Mouse (Mus musculus) cerebellum, adult (tissue): Measurements from ENCODE around the gene Optc.

Source experiments
- ATAC-seq: cut with Nextera tagmentation; 2 replicates; pipeline ENCODE4 v1.9.2; 2017; ENCODE audit warnings: mild to moderate bottlenecking, moderate library complexity, mixed read lengths; ENCODE audit not compliant: insufficient number of reproducible peaks, low FRiP score, low TSS enrichment

The Optc gene

GRCm38 (mm10) chr1:133884746-133885145, 23.1 kb downstream of the Optc start:
- ATAC-seq, result no peak

GRCm38 (mm10) chr1:133884090-133884489, 23.7 kb downstream of the Optc start:
- ATAC-seq, result no peak

- ATAC-seq, result no peak
Observed at GRCm38 (mm10) chr1:133882283-133883217, 25.2 kb downstream of the Optc start.

- ATAC-seq, result no peak
Observed at GRCm38 (mm10) chr1:133881813-133882212, 26.0 kb downstream of the Optc start.

DNA sequence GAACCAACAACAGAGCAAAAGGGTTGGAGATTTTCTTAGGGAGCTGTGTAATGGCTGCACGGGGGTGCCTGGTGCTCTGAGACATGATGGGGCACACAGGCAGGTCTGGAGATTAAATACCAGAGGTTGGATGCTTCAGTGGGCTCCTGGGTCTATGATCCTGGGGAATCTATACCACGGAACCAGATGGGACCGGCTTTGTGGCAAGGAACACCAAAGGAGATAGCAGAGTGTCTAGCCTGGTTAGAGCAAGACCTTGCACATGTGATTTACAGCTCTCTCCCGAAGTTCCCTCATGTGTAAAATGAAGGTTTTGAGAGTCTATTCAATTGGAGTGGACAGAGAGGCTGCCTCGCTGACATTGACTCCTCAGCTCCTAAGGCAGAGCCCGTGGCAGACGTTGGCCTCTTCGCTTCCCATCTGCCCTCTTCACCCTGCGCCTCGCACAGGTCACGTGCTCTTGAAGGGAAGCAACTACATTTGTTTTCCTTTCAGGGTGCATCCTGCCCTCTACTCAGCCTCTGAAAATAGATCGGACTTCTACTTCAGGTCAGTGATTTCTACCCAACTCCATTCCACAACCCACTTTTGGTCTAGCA, 28.9 kb downstream of the Optc start:
- no peak for ATAC-seq

GRCm38 (mm10) chr1:133876936-133877335, 30.9 kb downstream of the Optc start:
- ATAC-seq, result no peak

DNA sequence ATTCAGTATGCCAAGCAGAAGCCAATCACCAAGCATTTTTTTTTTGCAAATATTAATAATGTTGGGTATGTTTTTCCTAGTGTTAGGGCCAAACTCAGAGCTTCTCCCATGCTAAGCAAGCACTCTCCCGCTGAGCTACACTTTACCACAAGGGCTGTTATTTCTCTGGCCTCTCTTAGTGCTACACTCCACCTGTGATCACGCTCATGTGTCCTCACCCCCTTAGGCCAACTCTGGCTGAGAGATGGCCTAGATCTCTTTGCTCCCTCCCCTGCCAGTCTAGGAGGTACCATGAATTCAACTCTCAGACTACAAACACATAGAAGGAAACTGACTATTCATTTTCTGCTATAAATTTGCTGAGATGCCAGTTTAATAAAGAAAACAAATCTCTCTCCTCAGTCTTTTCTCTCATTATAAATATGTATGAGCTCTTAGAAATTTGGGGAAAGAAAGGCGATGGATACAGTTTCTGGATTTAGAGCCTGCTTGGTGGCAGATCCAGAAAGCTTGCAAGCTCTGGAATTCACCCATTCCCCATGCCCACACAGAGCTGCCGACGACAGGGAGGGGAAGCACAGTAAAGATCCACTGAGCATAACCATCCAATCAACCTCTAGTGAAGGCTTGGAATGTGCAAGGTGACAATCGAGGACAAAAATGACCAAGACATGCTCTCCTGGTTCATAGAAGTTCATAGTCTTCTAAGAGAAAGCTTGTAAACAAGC, 34.5 kb downstream of the Optc start:
- ATAC-seq, result peak; percentile 83; the same call in 1 of the 2 replicates

- ATAC-seq, result 0 out of 2 replicates have a peak, but pooled peaks have one; percentile 42
Observed at GRCm38 (mm10) chr1:133871241-133871640, 36.6 kb downstream of the Optc start.

DNA sequence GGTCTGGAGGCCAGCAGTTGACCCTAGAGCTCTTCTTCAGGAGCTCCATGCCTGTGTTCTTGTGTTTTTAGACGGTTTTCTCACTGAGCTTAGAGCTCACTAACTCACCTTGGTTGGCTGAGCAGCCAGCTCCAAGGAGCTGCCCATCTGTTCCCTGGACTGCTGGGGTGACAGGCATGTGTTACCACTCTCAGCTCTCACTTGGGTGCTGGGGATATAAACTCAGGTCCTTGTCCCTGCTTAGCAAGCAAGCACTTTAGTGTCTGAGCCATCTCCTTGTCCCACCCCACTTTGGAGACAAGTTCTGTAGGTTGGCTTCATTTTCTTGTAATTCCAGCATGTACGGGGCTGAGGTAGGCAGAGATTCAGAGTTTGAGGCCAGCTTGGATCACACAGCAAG, 38.6 kb downstream of the Optc start:
- peak; percentile 81 for ATAC-seq

DNA sequence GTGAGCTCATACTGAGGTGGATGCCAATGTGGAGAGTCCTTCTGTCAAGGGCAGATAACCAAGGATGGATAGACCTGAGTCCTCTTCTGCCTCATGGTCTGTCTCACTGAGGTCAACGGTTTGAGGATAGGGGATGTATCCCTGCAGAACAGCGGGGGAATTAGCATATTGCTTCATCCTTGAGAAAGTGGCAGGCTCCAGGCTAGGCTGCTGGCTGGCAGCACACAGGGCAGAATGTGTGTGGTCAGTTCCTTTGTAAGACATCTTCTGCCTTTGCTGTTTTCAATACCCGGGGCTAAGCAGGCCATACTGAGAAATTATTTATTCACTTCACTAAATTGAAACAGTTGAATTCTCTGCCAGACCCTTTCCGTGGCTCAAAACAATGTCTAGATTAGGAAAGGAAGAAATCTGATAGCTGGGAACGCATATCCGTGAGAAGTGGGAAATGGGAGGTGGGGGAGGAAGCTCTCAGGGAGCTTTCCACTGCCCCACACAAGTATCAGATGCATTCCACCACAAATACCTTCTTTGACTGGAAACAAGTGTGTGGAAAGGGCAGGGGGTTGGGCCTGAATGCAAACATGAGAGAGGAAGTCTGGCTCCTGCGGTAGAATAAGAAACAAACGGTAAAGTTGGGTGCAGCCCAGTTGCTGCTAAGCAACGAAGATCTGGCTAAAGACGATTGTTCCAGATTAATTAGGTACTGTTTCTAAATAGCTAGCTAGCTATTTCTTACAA, 44.4 kb downstream of the Optc start:
- ATAC-seq, result no peak

- ATAC-seq, result no peak
Observed at GRCm38 (mm10) chr1:133861028-133861427, 46.8 kb downstream of the Optc start.

DNA sequence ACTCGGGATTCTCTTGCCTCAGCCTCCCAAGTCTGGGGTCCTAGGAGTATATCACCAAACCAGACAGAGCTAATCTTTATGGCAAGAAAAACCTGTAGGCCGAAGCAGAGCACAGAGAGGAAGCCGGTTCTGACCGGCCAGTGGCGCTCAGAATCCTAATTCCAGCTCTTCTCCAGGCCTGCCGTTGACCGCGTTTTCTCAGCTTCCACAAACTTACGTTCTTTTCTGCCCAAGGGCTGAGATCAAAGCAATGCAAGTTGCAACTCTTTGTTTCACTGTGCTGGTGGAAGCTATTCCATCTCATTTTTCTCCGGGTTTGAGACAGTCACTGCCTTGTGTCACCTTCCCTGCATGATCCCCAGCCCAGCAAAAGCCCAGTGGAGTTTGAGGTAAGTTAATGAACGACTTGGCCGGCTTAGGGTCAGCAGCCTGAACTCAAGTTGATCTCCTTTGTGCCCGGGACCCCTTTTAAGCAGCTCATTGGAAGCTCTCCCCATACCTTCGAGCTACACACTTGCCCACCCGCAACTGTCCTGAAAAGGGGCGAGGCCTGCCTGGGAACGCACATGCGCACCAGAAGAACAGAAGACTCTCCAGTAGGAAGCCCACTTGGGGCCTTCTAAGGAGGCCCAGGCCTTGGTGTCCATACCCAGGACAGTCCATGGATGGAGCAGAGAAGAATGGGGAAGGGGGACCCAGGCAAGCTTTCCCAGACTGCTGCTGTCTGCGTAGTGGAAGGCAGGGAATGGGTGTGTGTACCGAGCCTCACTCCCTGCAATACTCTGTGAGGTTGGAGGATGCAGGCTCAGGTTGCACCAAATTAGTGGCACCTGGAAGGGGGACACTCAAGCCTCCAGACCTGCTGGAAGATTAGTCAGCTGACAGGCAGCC, 47.7 kb downstream of the Optc start:
- no peak for ATAC-seq

DNA sequence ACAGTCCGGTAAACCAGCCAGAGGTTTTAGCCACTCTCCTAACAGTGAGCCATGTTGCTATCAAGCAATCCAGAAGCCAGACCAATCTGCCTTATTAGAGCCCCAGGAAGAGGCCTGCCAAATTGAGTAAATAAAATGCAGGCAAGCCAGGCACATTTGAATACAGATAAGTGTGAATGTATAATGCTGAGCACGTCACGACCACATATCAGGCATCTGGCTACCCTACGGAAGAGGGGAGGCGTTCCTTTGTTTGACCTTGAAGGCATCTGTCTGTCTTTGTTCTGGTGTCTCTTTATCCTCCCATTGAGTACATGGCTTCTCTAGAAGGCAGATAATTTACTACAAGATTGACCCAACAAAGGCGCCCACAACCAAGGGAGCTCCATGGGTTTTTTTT, 48.5 kb downstream of the Optc start:
- no peak for ATAC-seq

DNA sequence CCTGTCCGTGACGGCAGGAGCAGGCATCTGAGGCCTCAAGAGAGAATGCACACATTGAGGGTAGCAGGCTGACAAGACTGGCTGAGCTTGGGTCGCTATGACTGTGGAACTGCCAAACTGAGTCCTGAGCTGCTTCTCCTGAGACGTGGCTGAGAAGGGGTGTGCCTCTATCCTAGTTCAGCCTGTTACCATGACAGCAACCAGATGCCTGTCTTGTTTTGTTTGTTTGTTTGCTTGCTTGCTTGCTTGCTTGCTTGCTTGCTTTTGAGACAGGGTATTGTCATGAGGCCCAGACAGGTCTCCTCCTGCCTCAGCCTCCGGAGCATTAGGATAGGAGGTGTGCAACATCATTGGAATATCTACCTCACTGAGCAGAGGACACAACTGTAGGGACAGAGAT, 50.0 kb downstream of the Optc start:
- no peak for ATAC-seq

GRCm38 (mm10) chr1:133857171-133857570, 50.6 kb downstream of the Optc start:
- ATAC-seq, result no peak

DNA sequence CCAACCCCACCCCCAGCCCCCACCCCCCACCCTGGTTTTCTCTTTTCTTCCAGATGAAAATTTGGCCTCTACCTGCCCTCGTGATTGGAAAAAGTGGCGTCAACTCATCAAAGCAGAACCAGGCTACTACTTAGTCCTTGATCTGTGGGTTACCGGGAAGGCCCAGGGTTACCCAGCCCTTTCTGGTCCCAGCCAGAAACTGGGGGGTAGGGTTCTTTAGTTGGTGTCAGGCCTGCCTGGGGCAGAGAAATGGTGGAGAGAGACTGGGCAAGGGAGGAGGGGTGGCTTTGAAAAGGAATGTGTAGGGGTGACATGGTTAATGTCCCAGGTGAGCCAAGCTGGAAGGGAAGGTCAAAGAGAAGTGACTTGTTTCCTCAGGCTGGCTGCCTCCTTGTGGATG, 51.1 kb downstream of the Optc start:
- no peak for ATAC-seq

DNA sequence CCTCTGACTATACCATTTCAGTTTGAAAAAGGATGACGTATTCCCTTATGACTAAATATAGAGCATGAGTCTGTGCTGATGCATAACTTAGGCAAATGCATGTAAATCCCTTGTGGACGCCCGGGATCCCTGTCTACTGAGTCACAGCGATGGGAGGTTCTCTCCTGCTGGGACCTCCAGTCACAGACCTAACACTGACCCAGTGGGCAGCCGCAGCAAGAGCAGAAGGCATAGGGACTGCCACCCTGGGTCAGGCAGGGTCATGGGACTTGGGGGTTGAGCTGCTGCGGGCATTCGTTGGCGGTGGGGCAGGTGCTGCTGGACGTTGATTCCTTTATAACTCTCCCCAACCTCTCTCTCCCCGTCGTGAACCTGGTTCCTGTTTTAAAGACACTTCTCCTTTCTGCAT, 51.7 kb downstream of the Optc start:
- no peak for ATAC-seq

- peak; percentile 31; the same call in 1 of the 2 replicates for ATAC-seq
Observed at GRCm38 (mm10) chr1:133855274-133856017, 52.4 kb downstream of the Optc start.
